Mouse (Mus musculus) CH12.LX (cell line): Measurements from ENCODE around the gene Prokr1. TPM values are rescaled to one million over a fixed set of nuclear protein-coding genes. Genes with fewer than 3 reads are reported as not detected.

ENCODE experiments used
- DNase-seq: peaks from one replicate; pipeline ENCODE4 v3.0.0-alpha.2; 2013; ENCODE audit errors: extremely low read depth
- H3K27ac ChIP-seq: 2 replicates; pipeline ENCODE4 v1.5.1; 2012; ENCODE audit warnings: low read depth, mild to moderate bottlenecking, control low read depth, moderate library complexity; ENCODE audit not compliant: insufficient read depth
- H3K27me3 ChIP-seq: replicated peaks from 2 replicates; pipeline ENCODE3; 2012; ENCODE audit warnings: inconsistent platforms
- H3K36me3 ChIP-seq, 2 experiments: replicated peaks in 1 of 2; 2 replicates each; pipeline versions ENCODE3 to v1.6.1; 2012; ENCODE audit warnings: inconsistent platforms in 1 of 2, low read length in 1 of 2, mild to moderate bottlenecking in 1 of 2, mixed read lengths in 1 of 2, moderate library complexity in 1 of 2; ENCODE audit not compliant: control insufficient read depth in 1 of 2, insufficient read depth in 1 of 2
- H3K4me1 ChIP-seq, 2 experiments: 2 replicates each; pipeline ENCODE4 v1.6.1; 2012; ENCODE audit warnings: inconsistent platforms in 1 of 2, moderate library complexity in 1 of 2; ENCODE audit not compliant: insufficient read depth in 2 of 2, control insufficient read depth in 1 of 2
- H3K4me2 ChIP-seq: 2 replicates; pipeline ENCODE4 v1.6.1; 2012; ENCODE audit warnings: low read depth, mild to moderate bottlenecking, control low read depth; ENCODE audit not compliant: poor library complexity, insufficient read depth, severe bottlenecking
- H3K4me3 ChIP-seq, 3 experiments: fragments of 150-350 bp in 1 of 3; sonication (generic) in 1 of 3; replicated peaks in 1 of 3; 2 replicates each; pipeline versions ENCODE3 to v1.5.1; 2011 to 2012; ENCODE audit warnings: low read depth in 2 of 3, low read length in 2 of 3, mild to moderate bottlenecking in 2 of 3, moderate library complexity in 2 of 3, control low read depth in 1 of 3, improper control_type of control experiment in 1 of 3, inconsistent platforms in 1 of 3, mixed read lengths in 1 of 3; ENCODE audit not compliant: poor library complexity in 1 of 3
- H3K79me2 ChIP-seq: replicated peaks from 2 replicates; pipeline ENCODE4 v1.6.1; 2012; ENCODE audit warnings: mild to moderate bottlenecking, moderate library complexity; ENCODE audit not compliant: control insufficient read depth, poor library complexity, insufficient read depth, severe bottlenecking; ENCODE audit errors: extremely low read depth
- H3K9ac ChIP-seq: 2 replicates; pipeline ENCODE4 v1.6.1; 2012; ENCODE audit warnings: low read depth, mild to moderate bottlenecking, control low read depth, moderate library complexity; ENCODE audit not compliant: insufficient read depth
- H3K9me3 ChIP-seq: replicated peaks from 2 replicates; pipeline ENCODE3; 2012; ENCODE audit warnings: low read length, inconsistent platforms, mixed read lengths
- BHLHE40 ChIP-seq: IDR thresholded peaks from 2 replicates; pipeline ENCODE4 v1.6.1; 2011; ENCODE audit warnings: mild to moderate bottlenecking, low read depth, low read length, improper control_type of control experiment
- CHD2 ChIP-seq: IDR thresholded peaks from 2 replicates; pipeline ENCODE4 v1.6.1; 2011; ENCODE audit warnings: low read length, improper control_type of control experiment
- CTCF ChIP-seq, 2 experiments: IDR thresholded peaks in 1 of 2; conservative IDR thresholded peaks in 1 of 2; 2 replicates each; pipeline ENCODE4 v1.5.1; 2011 to 2012; ENCODE audit warnings: low read depth in 2 of 2, low read length in 2 of 2, improper control_type of control experiment in 1 of 2, inconsistent platforms in 1 of 2, mild to moderate bottlenecking in 1 of 2, moderate library complexity in 1 of 2
- ELF1 ChIP-seq: IDR thresholded peaks from 2 replicates; pipeline ENCODE4 v1.6.1; 2014; ENCODE audit warnings: low read depth, mild to moderate bottlenecking, inconsistent platforms, low read length, improper control_type of control experiment
- EP300 ChIP-seq: IDR thresholded peaks from 2 replicates; pipeline ENCODE4 v1.6.1; 2011; ENCODE audit warnings: low read length, improper control_type of control experiment
- ETS1 ChIP-seq: conservative IDR thresholded peaks from 2 replicates; pipeline ENCODE4 v1.6.1; 2012; ENCODE audit warnings: low read depth, mild to moderate bottlenecking, inconsistent platforms, low read length, improper control_type of control experiment, moderate library complexity
- GABPA ChIP-seq: IDR thresholded peaks from 2 replicates; pipeline ENCODE4 v1.6.1; 2012; ENCODE audit warnings: low read depth, low read length, improper control_type of control experiment, inconsistent platforms; ENCODE audit not compliant: insufficient replicate concordance
- HCFC1 ChIP-seq: IDR thresholded peaks from 2 replicates; pipeline ENCODE4 v1.6.1; 2012; ENCODE audit warnings: low read depth, mild to moderate bottlenecking, inconsistent platforms, low read length, improper control_type of control experiment
- IRF4 ChIP-seq: IDR thresholded peaks from 2 replicates; pipeline ENCODE4 v1.6.1; 2014; ENCODE audit warnings: low read depth, mild to moderate bottlenecking, inconsistent platforms, low read length, improper control_type of control experiment
- JUN ChIP-seq: IDR thresholded peaks from 2 replicates; pipeline ENCODE4 v1.6.1; 2011; ENCODE audit warnings: low read depth, mild to moderate bottlenecking, low read length, improper control_type of control experiment, moderate library complexity; ENCODE audit not compliant: insufficient read depth
- JUND ChIP-seq: conservative IDR thresholded peaks from 2 replicates; pipeline ENCODE4 v1.6.1; 2011; ENCODE audit warnings: low read depth, low read length, improper control_type of control experiment
- KAT2A ChIP-seq: IDR thresholded peaks from 2 replicates; pipeline ENCODE4 v1.6.1; 2012; ENCODE audit warnings: low read length, improper control_type of control experiment, inconsistent platforms; ENCODE audit not compliant: insufficient replicate concordance
- MAFK ChIP-seq: IDR thresholded peaks from 2 replicates; pipeline ENCODE4 v1.6.1; 2011; ENCODE audit warnings: low read length, improper control_type of control experiment; ENCODE audit not compliant: insufficient replicate concordance
- MAX ChIP-seq: IDR thresholded peaks from 2 replicates; pipeline ENCODE4 v1.6.1; 2011; ENCODE audit warnings: low read length, improper control_type of control experiment
- MXI1 ChIP-seq: IDR thresholded peaks from 2 replicates; pipeline ENCODE4 v1.6.1; 2011; ENCODE audit warnings: mild to moderate bottlenecking, low read depth, low read length, improper control_type of control experiment
- NELFE ChIP-seq: IDR thresholded peaks from 2 replicates; pipeline ENCODE4 v1.6.1; 2011; ENCODE audit warnings: low read depth, low read length, improper control_type of control experiment
- NRF1 ChIP-seq: IDR thresholded peaks from 2 replicates; pipeline ENCODE4 v1.6.1; 2014; ENCODE audit warnings: low read depth, mild to moderate bottlenecking, inconsistent platforms, low read length, improper control_type of control experiment, moderate library complexity
- PAX5 ChIP-seq: IDR thresholded peaks from 2 replicates; pipeline ENCODE4 v1.6.1; 2012; ENCODE audit warnings: low read length, inconsistent platforms, mixed read lengths
- POLR2A ChIP-seq: IDR thresholded peaks from 2 replicates; pipeline ENCODE4 v1.6.1; 2011; ENCODE audit warnings: low read depth, mild to moderate bottlenecking, improper control_type of control experiment, low read length
- POLR2AphosphoS2 ChIP-seq: IDR thresholded peaks from 2 replicates; pipeline ENCODE4 v1.6.1; 2011; ENCODE audit warnings: low read depth, low read length, improper control_type of control experiment
- RAD21 ChIP-seq: IDR thresholded peaks from 2 replicates; pipeline ENCODE4 v1.6.1; 2011; ENCODE audit warnings: low read depth, mild to moderate bottlenecking, low read length, improper control_type of control experiment, moderate library complexity
- SIN3A ChIP-seq: IDR thresholded peaks from 2 replicates; pipeline ENCODE4 v1.6.1; 2012; ENCODE audit warnings: low read length, improper control_type of control experiment, inconsistent platforms
- SMC3 ChIP-seq: IDR thresholded peaks from 2 replicates; pipeline ENCODE4 v1.6.1; 2011; ENCODE audit warnings: low read depth, low read length, improper control_type of control experiment
- TBP ChIP-seq: conservative IDR thresholded peaks from 2 replicates; pipeline ENCODE4 v1.6.1; 2011; ENCODE audit warnings: low read depth, low read length, improper control_type of control experiment
- UBTF ChIP-seq: IDR thresholded peaks from 2 replicates; pipeline ENCODE4 v1.6.1; 2012; ENCODE audit warnings: low read depth, mild to moderate bottlenecking, inconsistent platforms, low read length, improper control_type of control experiment, moderate library complexity
- USF1 ChIP-seq: IDR thresholded peaks from 2 replicates; pipeline ENCODE4 v1.6.1; 2014; ENCODE audit warnings: low read depth, mild to moderate bottlenecking, inconsistent platforms, low read length, improper control_type of control experiment
- USF2 ChIP-seq: conservative IDR thresholded peaks from 2 replicates; pipeline ENCODE4 v1.6.1; 2011; ENCODE audit warnings: low read depth, low read length, improper control_type of control experiment
- ZC3H11A ChIP-seq: IDR thresholded peaks from 2 replicates; pipeline ENCODE4 v1.6.1; 2012; ENCODE audit warnings: low read depth, mild to moderate bottlenecking, inconsistent platforms, low read length, improper control_type of control experiment
- ZKSCAN1 ChIP-seq: IDR thresholded peaks from 2 replicates; pipeline ENCODE4 v1.6.1; 2012; ENCODE audit warnings: low read depth, inconsistent platforms, low read length, improper control_type of control experiment, borderline replicate concordance
- ZNF384 ChIP-seq: IDR thresholded peaks from 2 replicates; pipeline ENCODE4 v1.6.1; 2012; ENCODE audit warnings: low read depth, low read length, improper control_type of control experiment, inconsistent platforms
- dilution Hi-C: fragments of 300-500 bp; cut with MboI; formaldehyde crosslinking; loops from 2 replicates; pipeline ENCODE4 v1.14.3; 2020; ENCODE audit warnings: low sequenced_read_pairs; ENCODE audit not compliant: extremely low pct_unique_long_range_greater_than_20kb, extremely low pct_ligation_motif_present
- in situ Hi-C: fragments of 300-500 bp; cut with MboI; formaldehyde crosslinking; loops from 3 replicates; pipeline ENCODE4 v1.14.3; 2019; ENCODE audit warnings: low sequenced_read_pairs, low pct_ligation_motif_present, low pct_unique_long_range_greater_than_20kb, mixed read lengths
- polyA plus RNA-seq: library from polyadenylated mRNA; unstranded; fragments of >175 nt; gene quantifications from 2 replicates; pipeline ENCODE4 v1.2.1, GENCODE M21; 2012; ENCODE audit warnings: low read depth; ENCODE audit not compliant: insufficient read length
- total RNA-seq, 2 experiments: library from RNA; depleted of rRNA; stranded (reverse); fragments of 300-350 nt in 1 of 2; fragments of >200 nt in 1 of 2; gene quantifications; 2 replicates each; pipeline ENCODE4 v1.2.3; 2012 to 2014

Prokr1 gene
- total and polyA plus RNA-seq, 3 experiments = 0.08 TPM; not detected in 2

DNA sequence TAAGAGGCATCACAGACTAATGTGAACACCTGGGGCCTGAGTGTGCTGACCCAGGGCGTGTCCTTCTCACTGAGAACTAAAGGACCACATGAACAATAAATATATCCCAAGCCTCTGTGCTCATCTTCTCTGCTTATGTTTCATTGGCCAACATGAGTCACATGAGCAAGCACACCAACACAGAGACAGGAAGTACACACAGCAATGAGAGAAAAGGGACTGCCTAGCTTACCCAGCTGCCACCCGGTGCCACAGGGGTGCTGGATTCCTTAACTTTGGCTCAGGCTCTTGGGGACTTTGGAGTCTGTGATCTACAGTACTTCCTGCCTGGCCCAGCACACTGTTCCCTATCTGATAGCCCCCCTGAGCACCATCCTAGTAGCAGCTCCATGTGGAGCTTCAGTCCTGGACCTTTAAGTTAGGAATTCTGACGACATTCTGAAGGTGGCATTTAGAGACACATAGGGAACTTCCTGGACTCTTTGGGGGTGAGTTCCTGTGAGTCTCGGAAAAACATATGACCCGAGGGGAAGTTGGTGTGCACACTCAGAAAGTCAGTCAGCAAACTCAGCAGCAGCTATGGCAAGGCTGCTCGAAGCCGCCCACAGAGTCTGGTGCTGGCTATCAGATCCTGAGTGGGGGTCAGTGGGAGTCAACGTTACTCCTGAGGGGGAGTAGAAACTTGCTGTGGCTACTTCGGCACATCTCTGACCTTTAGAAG, 55.5 kb downstream of the Prokr1 start:
- Histone ChIP-seq H3K9ac (peak overlapping the region; percentile 46; the same call in 1 of the 2 replicates), H3K27ac (no peak overlapping the region), H3K4me1 (peaks cover 15 to 60% of the 10 kb centered on the region in 2 experiments), H3K36me3 (no peaks in the 10 kb centered on the region), H3K4me2 (peak overlapping the region; percentile 59), H3K79me2 (peaks cover 18% of the 10 kb centered on the region), H3K9me3 (no peaks in the 10 kb centered on the region), H3K4me3 (peak overlapping the region in 1 of 3 experiments; percentile 9), H3K27me3 (peaks cover 11% of the 10 kb centered on the region)
- dilution Hi-C loops = no loop called here
- DNase-seq = peak; percentile 70
- TF ChIP-seq ELF1 (peak; percentile 89), ZNF384 (no peak), POLR2A (peak; percentile 72), USF1 (peak; percentile 92), USF2 (peak; percentile 94), TBP (peak; percentile 78), MAFK (no peak), MAX (peak; percentile 86)
- in situ Hi-C loops = no loop called here

DNA sequence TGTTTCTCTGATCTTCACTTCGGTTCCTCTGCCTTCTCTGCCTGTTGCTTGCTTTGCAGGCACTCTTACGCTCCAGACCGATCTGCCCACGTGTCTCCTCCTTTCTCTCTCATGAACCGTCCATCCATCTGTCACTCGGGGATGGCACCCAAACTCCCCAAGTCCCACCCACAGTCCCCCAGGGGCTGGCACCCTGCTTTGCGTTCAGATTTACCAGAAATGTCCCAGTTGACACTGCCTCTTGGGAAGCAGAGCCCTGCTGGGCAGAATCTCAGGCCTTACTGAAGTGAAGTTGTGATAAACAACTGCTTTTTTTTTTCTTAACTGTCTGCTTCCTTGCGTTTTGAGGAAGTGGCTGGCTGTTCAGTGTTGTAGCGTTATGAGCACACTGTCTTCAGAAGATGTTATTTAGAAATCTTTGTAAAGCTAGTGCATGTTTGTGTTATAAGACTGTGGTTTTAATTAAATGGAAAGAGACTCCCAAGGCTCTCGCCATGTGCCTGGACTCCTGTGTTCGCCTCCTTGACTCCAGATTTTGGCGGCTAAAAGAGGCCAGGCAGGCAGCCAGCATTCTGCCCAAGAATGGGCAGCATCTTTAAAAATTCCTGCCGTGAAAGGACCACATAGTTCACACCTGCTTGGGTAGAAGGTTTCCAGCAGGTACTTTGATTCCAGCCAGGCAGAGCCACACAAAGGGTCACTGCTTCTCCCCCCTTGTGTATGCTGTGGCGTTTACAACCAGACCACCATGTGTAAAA, 57.4 kb downstream of the Prokr1 start, which contains the start of gene Arhgap25:
TSS of gene Arhgap25 (minus strand) at position 307 of the 758 bp plus-strand sequence.
- H3K9ac ChIP-seq = peak within 1 kb of the TSS; percentile 59
- peaks cover 12 to 61% of the 10 kb centered on the region in 2 experiments for H3K4me1 ChIP-seq
- in situ Hi-C loops (no loop called here), dilution Hi-C loops (no loop called here)
- H3K36me3 ChIP-seq = peaks cover 4 to 17% of the 10 kb centered on the region in 2 experiments
- peak; percentile 79 for DNase-seq
- peaks cover 18% of the 10 kb centered on the region for H3K79me2 ChIP-seq
- peak within 1 kb of the TSS; percentile 63 for H3K4me2 ChIP-seq
- H3K9me3 ChIP-seq = no peaks in the 10 kb centered on the region
- peak within 1 kb of the TSS; percentile 76 for H3K27ac ChIP-seq
- peak within 1 kb of the TSS; percentile 69 to 97 (median 70) for H3K4me3 ChIP-seq
- H3K27me3 ChIP-seq = peaks cover 7% of the 10 kb centered on the region
- TF ChIP-seq SMC3 (no peak), RAD21 (no peak; the same call in 1 of the 2 replicates), JUND (no peak), ZNF384 (peak; percentile 95), PAX5 (no peak), NRF1 (no peak), CTCF (conservative IDR thresholded peaks at IDR 0.05 in 1 of 2, IDR thresholded peaks at IDR 0.05 in 1 of 2; ENCODE audit: low read depth in 2 of 2, low read length in 2 of 2) (no peak), ZKSCAN1 (no peak), SIN3A (peak; percentile 74), GABPA (no peak), MAFK (no peak), ZC3H11A (no peak), BHLHE40 (peak; percentile 64), NELFE (peak; percentile 48; the same call in 1 of the 2 replicates), USF1 (peak; percentile 73), EP300 (peak; percentile 45; the same call in 1 of the 2 replicates), CHD2 (no peak), USF2 (peak; percentile 56), UBTF (no peak), POLR2AphosphoS2 (peak; percentile 56; the same call in 1 of the 2 replicates), HCFC1 (peak; percentile 51), JUN (no peak), IRF4 (peak; percentile 46; the same call in 1 of the 2 replicates), KAT2A (no peak), ETS1 (peak; percentile 67), MXI1 (peak; percentile 98)
